Mouse (Mus musculus) liver, embryonic 14.5 days (tissue): ENCODE data around the gene Ano5.

Experiments used
- CTCF ChIP-seq: IDR thresholded peaks from 2 replicates; pipeline ENCODE4 v1.5.1; 2016; ENCODE audit warnings: antibody characterized with exemption, low read depth, control low read depth
- EP300 ChIP-seq: IDR thresholded peaks from 2 replicates; pipeline ENCODE4 v1.6.1; 2016; ENCODE audit warnings: antibody characterized with exemption, low read depth

GRCm38 (mm10) chr7:51627666-51628065 is 116.8 kb downstream of the Ano5 start:
- TF ChIP-seq CTCF (no peak), EP300 (no peak)
